Mouse (Mus musculus) heart, adult 18-20 months (tissue): ENCODE data around the gene Aaas. TPM values are rescaled to one million over a fixed set of nuclear protein-coding genes. Genes with fewer than 3 reads are reported as not detected.
"Not testable (repeated sequence)": the region's sequence is repeated elsewhere in the genome, so short reads cannot be mapped to it uniquely, and the experiment has no call there.

Experiments used
- DNase-seq, 2 experiments: peaks; one replicate each; pipeline ENCODE4 v3.0.0; 2021 to 2022; ENCODE audit warnings: mixed read lengths in 1 of 2
- total RNA-seq, 2 experiments: library from RNA; stranded (reverse); gene quantifications; 2 replicates each; pipeline ENCODE4 v1.2.3; 2021

Gene Aaas
- total RNA-seq, 2 experiments from 2014 or later: 9.8 to 12.1 TPM

- DNase-seq: no peak
Observed at GRCm38 (mm10) chr15:102356501-102357325, 6.1 kb upstream of the Aaas start.

GRCm38 (mm10) chr15:102355871-102356441 is 5.4 kb upstream of the Aaas start:
- DNase-seq: no peak

- DNase-seq: peak; percentile 46 to 69
Observed at GRCm38 (mm10) chr15:102355134-102355870, 4.7 kb upstream of the Aaas start.

- no peak for DNase-seq
Observed at GRCm38 (mm10) chr15:102353986-102354385, 3.4 kb upstream of the Aaas start.

GRCm38 (mm10) chr15:102352177-102352576 is 1.6 kb upstream of the Aaas start:
- no peak for DNase-seq

- no peak for DNase-seq
Observed at GRCm38 (mm10) chr15:102350942-102351291, 346 bp upstream of the Aaas start.

- DNase-seq: no peak
Observed at GRCm38 (mm10) chr15:102346444-102346843, 4.1 kb downstream of the Aaas start.

- no peak for DNase-seq
Observed at GRCm38 (mm10) chr15:102344490-102344889, 6.1 kb downstream of the Aaas start.

- peak; percentile 44 to 72 for DNase-seq
Observed at GRCm38 (mm10) chr15:102341580-102341979, 9.0 kb downstream of the Aaas start.

- no peak for DNase-seq
Observed at GRCm38 (mm10) chr15:102339612-102340011, 11.0 kb downstream of the Aaas start.

- DNase-seq: no peak
Observed at GRCm38 (mm10) chr15:102336946-102337345, 13.6 kb downstream of the Aaas start.

GRCm38 (mm10) chr15:102335925-102336324 is 14.6 kb downstream of the Aaas start:
- not testable (repeated sequence) for DNase-seq

- no peak for DNase-seq
Observed at GRCm38 (mm10) chr15:102335254-102335653, 15.3 kb downstream of the Aaas start.

- peak; percentile 87 to 89 for DNase-seq
Observed at GRCm38 (mm10) chr15:102331610-102332015, 19.0 kb downstream of the Aaas start, which contains the start of gene Myg1. TSS of gene Myg1 (plus strand) at chr15:102331709.

- DNase-seq: no peak
Observed at GRCm38 (mm10) chr15:102326892-102327291, 23.7 kb downstream of the Aaas start.

- DNase-seq: peak; percentile 92
Observed at GRCm38 (mm10) chr15:102326022-102326576, 24.5 kb downstream of the Aaas start, which contains the start of gene Pfdn5. TSS of gene Pfdn5 (plus strand) at chr15:102326116.

- DNase-seq: peak; percentile 16 to 51
Observed at GRCm38 (mm10) chr15:102324654-102325473, 25.7 kb downstream of the Aaas start.

GRCm38 (mm10) chr15:102316263-102316662 is 34.3 kb downstream of the Aaas start:
- peak; percentile 72 to 87 for DNase-seq

- DNase-seq: peak; percentile 47 to 61
Observed at GRCm38 (mm10) chr15:102315292-102315691, 35.3 kb downstream of the Aaas start.

- DNase-seq: no peak
Observed at GRCm38 (mm10) chr15:102311489-102311888, 39.1 kb downstream of the Aaas start.

- DNase-seq: peak; percentile 80 to 87
Observed at GRCm38 (mm10) chr15:102310074-102310845, 40.3 kb downstream of the Aaas start.
